Mouse (Mus musculus): ENCODE results near the gene Dld. TPM values are rescaled to one million over a fixed set of nuclear protein-coding genes. Genes with fewer than 3 reads are reported as not detected.
A peak's percentile ranks its signal among the peaks of the same experiment; 100 is the strongest.

Dld gene
- total and polyA plus RNA-seq, 2 experiments from 2014 or later: 39.5 to 128 TPM

GRCm38 (mm10) chr12:31382451-31382850 is 31.2 kb upstream of the Dld start:
- ATAC-seq: no peak

DNA sequence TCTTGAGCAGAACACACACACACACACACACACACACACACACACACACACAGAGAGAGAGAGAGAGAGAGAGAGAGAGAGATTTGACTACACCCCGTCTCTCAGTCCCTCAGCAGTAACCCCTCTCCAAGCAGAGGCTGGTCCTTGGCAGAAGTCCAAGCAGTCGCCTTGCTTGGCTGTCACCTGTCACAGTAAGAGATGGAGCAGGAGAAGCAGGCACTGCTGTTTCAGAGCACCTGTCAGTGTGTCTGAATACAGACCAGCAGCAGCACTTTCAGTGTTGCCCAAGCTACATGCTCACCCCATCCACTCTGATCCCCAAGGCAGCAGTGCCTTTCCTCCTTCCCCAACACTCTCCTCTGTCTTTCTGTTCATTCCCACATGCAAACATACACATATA is 29.6 kb upstream of the Dld start:
- Histone ChIP-seq H3K9me3 (ENCODE audit: low read length) (no peaks in the 10 kb centered on the region), H3K4me1 (ENCODE audit: insufficient read depth, low read length) (peaks cover 4% of the 10 kb centered on the region; the same call in 1 of the 2 replicates), H3K4me3 (ENCODE audit: low read length) (no peak overlapping the region), H3K27me3 (ENCODE audit: insufficient read depth, low read length) (no peaks in the 10 kb centered on the region), H3K27ac (no peak overlapping the region), H3K36me3 (ENCODE audit: insufficient read depth, low read length) (no peaks in the 10 kb centered on the region), H3K9ac (replicated peaks; ENCODE audit: low read length) (no peak overlapping the region), H3K4me2 (ENCODE audit: low read depth, low read length) (no peak overlapping the region)
- ATAC-seq (0 out of 2 replicates have a peak, but pooled peaks have one; percentile 38), DNase-seq (ENCODE audit: low spot score) (peak; percentile 36)
- WGBS: 27% methylated on average over 2 of the region's 2 CpGs
- TF ChIP-seq CTCF (IDR thresholded peaks at IDR 0.05; ENCODE audit: low read depth): no peak

More at GRCm38 (mm10) chr12:31382451-31382850, 31.2 kb upstream of the Dld start:
- Histone ChIP-seq H3K4me1 (ENCODE audit: insufficient read depth, low read length) (no peaks in the 10 kb centered on the region), H3K9ac (replicated peaks; ENCODE audit: low read length) (no peak overlapping the region), H3K4me2 (ENCODE audit: low read depth, low read length) (no peak overlapping the region), H3K27me3 (ENCODE audit: insufficient read depth, low read length) (no peaks in the 10 kb centered on the region), H3K27ac (no peak overlapping the region), H3K9me3 (ENCODE audit: low read length) (no peaks in the 10 kb centered on the region), H3K4me3 (ENCODE audit: low read length) (no peak overlapping the region), H3K36me3 (ENCODE audit: insufficient read depth, low read length) (no peaks in the 10 kb centered on the region)
- DNase-seq (ENCODE audit: low spot score): no peak
- TF ChIP-seq CTCF (IDR thresholded peaks at IDR 0.05; ENCODE audit: low read depth): no peak
- WGBS: 75% methylated on average over 2 of the region's 2 CpGs

- DNase-seq (ENCODE audit: low spot score) (no peak), ATAC-seq (no peak)
- H3K9ac ChIP-seq (replicated peaks; ENCODE audit: low read length): no peak overlapping the region
- H3K9me3 ChIP-seq (ENCODE audit: low read length): no peaks in the 10 kb centered on the region
- H3K4me1 ChIP-seq (ENCODE audit: insufficient read depth, low read length): peaks cover 4% of the 10 kb centered on the region; the same call in 1 of the 2 replicates
- H3K27ac ChIP-seq: no peak overlapping the region
- no peak for TF ChIP-seq CTCF (IDR thresholded peaks at IDR 0.05; ENCODE audit: low read depth)
- no peaks in the 10 kb centered on the region for H3K27me3 ChIP-seq (ENCODE audit: insufficient read depth, low read length)
- H3K36me3 ChIP-seq (ENCODE audit: insufficient read depth, low read length): no peaks in the 10 kb centered on the region
- 82% methylated on average over 11 of the region's 11 CpGs for WGBS
- H3K4me2 ChIP-seq (ENCODE audit: low read depth, low read length): 0 out of 2 replicates have a peak overlapping the region, but pooled peaks have one; percentile 8
- H3K4me3 ChIP-seq (ENCODE audit: low read length): no peak overlapping the region
Observed at GRCm38 (mm10) chr12:31377241-31377640, 26.0 kb upstream of the Dld start.

DNA sequence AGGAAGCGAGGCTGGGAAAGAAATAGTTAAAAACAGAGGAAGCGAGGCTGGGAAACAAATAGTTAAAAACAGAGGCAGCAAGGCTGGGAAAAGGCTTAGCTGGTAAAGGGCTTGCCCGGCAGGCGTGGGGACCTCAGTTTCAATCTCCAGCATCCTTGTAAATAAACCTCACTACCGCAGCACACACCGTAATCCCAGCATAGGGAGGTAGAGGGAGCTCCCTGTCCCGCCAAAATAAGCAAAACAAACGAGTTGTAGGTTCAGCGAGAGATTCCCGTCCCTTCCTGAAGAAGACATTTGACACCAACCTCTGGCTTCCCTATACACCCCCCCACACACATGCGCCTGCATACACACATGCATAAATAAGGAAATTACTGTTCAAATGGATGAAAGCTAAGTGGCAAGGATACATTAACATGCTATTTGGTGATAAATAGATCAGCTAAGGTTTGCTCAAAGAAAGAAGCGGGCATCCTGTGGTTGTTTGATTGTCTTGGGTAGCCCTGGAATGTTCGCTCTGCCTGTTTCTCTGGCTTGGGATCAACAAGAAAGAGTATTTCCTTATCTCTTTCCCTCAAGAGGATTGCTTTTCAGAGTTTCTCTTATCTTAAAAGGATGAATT is 25.2 kb upstream of the Dld start:
- H3K9me3 ChIP-seq (ENCODE audit: low read length): no peaks in the 10 kb centered on the region
- no peaks in the 10 kb centered on the region for H3K27me3 ChIP-seq (ENCODE audit: insufficient read depth, low read length)
- no peak overlapping the region for H3K9ac ChIP-seq (replicated peaks; ENCODE audit: low read length)
- H3K4me3 ChIP-seq (ENCODE audit: low read length): peak overlapping the region; percentile 25
- WGBS: 14% methylated on average over 13 of the region's 13 CpGs
- DNase-seq (ENCODE audit: low spot score) (peak; percentile 65), ATAC-seq (peak; percentile 61; the same call in 1 of the 2 replicates)
- H3K4me2 ChIP-seq (ENCODE audit: low read depth, low read length): peak overlapping the region; percentile 53
- no peaks in the 10 kb centered on the region for H3K36me3 ChIP-seq (ENCODE audit: insufficient read depth, low read length)
- TF ChIP-seq CTCF (IDR thresholded peaks at IDR 0.05; ENCODE audit: low read depth): peak; percentile 65
- H3K4me1 ChIP-seq (ENCODE audit: insufficient read depth, low read length): peaks cover 4% of the 10 kb centered on the region; the same call in 1 of the 2 replicates
- no peak overlapping the region for H3K27ac ChIP-seq

DNA sequence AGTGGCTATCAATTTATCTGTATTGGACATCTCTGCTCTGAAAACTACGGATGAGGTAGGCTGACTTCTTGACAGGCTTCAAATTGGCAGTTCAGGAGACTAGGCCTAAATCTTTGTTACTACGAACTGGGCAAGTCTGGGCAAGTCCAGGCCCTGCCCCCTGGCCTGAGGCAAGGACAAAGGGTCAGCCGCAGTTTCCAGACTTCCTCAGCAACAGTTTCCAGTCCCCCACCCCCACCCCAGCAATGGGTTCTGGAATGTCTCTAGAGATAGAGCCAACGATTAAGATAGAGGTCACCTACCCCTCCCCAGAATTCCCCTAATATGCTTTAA is 24.0 kb upstream of the Dld start:
- H3K4me2 ChIP-seq (ENCODE audit: low read depth, low read length): no peak overlapping the region
- ATAC-seq: 0 out of 2 replicates have a peak, but pooled peaks have one; percentile 2
- no peak overlapping the region for H3K27ac ChIP-seq
- no peak for TF ChIP-seq CTCF (IDR thresholded peaks at IDR 0.05; ENCODE audit: low read depth)
- no peak overlapping the region for H3K4me3 ChIP-seq (ENCODE audit: low read length)
- no peaks in the 10 kb centered on the region for H3K27me3 ChIP-seq (ENCODE audit: insufficient read depth, low read length)
- H3K9me3 ChIP-seq (ENCODE audit: low read length): no peaks in the 10 kb centered on the region
- peaks cover 4% of the 10 kb centered on the region; the same call in 1 of the 2 replicates for H3K4me1 ChIP-seq (ENCODE audit: insufficient read depth, low read length)
- WGBS: 66% methylated on average over 4 of the region's 4 CpGs
- H3K9ac ChIP-seq (replicated peaks; ENCODE audit: low read length): no peak overlapping the region
- H3K36me3 ChIP-seq (ENCODE audit: insufficient read depth, low read length): no peaks in the 10 kb centered on the region
- DNase-seq (ENCODE audit: low spot score): no peak

GRCm38 (mm10) chr12:31374603-31375282 is 23.5 kb upstream of the Dld start:
- no peaks in the 10 kb centered on the region for H3K9me3 ChIP-seq (ENCODE audit: low read length)
- 32% methylated on average over 9 of the region's 9 CpGs for WGBS
- peak; percentile 90 for TF ChIP-seq CTCF (IDR thresholded peaks at IDR 0.05; ENCODE audit: low read depth)
- ATAC-seq (peak; percentile 78), DNase-seq (ENCODE audit: low spot score) (peak; percentile 91)
- H3K4me1 ChIP-seq (ENCODE audit: insufficient read depth, low read length): peaks cover 4% of the 10 kb centered on the region; the same call in 1 of the 2 replicates
- no peak overlapping the region for H3K4me3 ChIP-seq (ENCODE audit: low read length)
- no peak overlapping the region; the same call in 1 of the 2 replicates for H3K9ac ChIP-seq (replicated peaks; ENCODE audit: low read length)
- H3K36me3 ChIP-seq (ENCODE audit: insufficient read depth, low read length): no peaks in the 10 kb centered on the region
- H3K4me2 ChIP-seq (ENCODE audit: low read depth, low read length): peak overlapping the region; percentile 38; the same call in 1 of the 2 replicates
- H3K27me3 ChIP-seq (ENCODE audit: insufficient read depth, low read length): no peaks in the 10 kb centered on the region
- no peak overlapping the region for H3K27ac ChIP-seq

- TF ChIP-seq CTCF (IDR thresholded peaks at IDR 0.05; ENCODE audit: low read depth): no peak
- Histone ChIP-seq H3K27me3 (ENCODE audit: insufficient read depth, low read length) (no peaks in the 10 kb centered on the region), H3K4me3 (ENCODE audit: low read length) (no peak overlapping the region), H3K36me3 (ENCODE audit: insufficient read depth, low read length) (no peaks in the 10 kb centered on the region), H3K27ac (no peak overlapping the region), H3K9me3 (ENCODE audit: low read length) (no peaks in the 10 kb centered on the region), H3K4me1 (ENCODE audit: insufficient read depth, low read length) (no peaks in the 10 kb centered on the region), H3K9ac (replicated peaks; ENCODE audit: low read length) (no peak overlapping the region), H3K4me2 (ENCODE audit: low read depth, low read length) (no peak overlapping the region)
- ATAC-seq: no peak
- DNase-seq (ENCODE audit: low spot score): no peak
- WGBS: 78% methylated on average over 7 of the region's 7 CpGs
Observed at GRCm38 (mm10) chr12:31369656-31370055, 18.4 kb upstream of the Dld start.
